Mouse (Mus musculus) hindbrain, embryonic 15.5 days (tissue): ENCODE data around the gene Capn8. TPM values are rescaled to one million over a fixed set of nuclear protein-coding genes. Genes with fewer than 3 reads are reported as not detected.

ENCODE experiments used
- ATAC-seq: fragments of 200-750 bp; cut with Nextera tagmentation; 2 replicates; pipeline ENCODE4 v1.8.0; 2017; ENCODE audit warnings: low read depth, moderate number of reproducible peaks, moderate TSS enrichment; ENCODE audit not compliant: low FRiP score
- H3K27ac ChIP-seq: fragments of 300-500 bp; sonication (generic); replicated peaks from 2 replicates; pipeline ENCODE4 v1.5.1; 2015; ENCODE audit warnings: mild to moderate bottlenecking, inconsistent platforms
- H3K27me3 ChIP-seq: fragments of 300-500 bp; sonication (generic); 2 replicates; pipeline ENCODE4 v1.6.1; 2015; ENCODE audit warnings: control low read depth, inconsistent platforms
- H3K36me3 ChIP-seq: fragments of 300-500 bp; sonication (generic); 2 replicates; pipeline ENCODE4 v1.6.1; 2015; ENCODE audit warnings: control low read depth, inconsistent platforms
- H3K4me1 ChIP-seq: fragments of 300-500 bp; sonication (generic); replicated peaks from 2 replicates; pipeline ENCODE4 v1.6.1; 2015; ENCODE audit warnings: control low read depth, inconsistent platforms
- H3K4me2 ChIP-seq: fragments of 300-500 bp; sonication (generic); 2 replicates; pipeline ENCODE4 v1.6.1; 2015; ENCODE audit warnings: moderate library complexity, mild to moderate bottlenecking, inconsistent platforms
- H3K4me3 ChIP-seq: fragments of 300-500 bp; sonication (generic); 2 replicates; pipeline ENCODE4 v1.5.1; 2015; ENCODE audit warnings: mild to moderate bottlenecking, inconsistent platforms
- H3K9ac ChIP-seq: fragments of 300-500 bp; sonication (generic); 2 replicates; pipeline ENCODE4 v1.6.1; 2015; ENCODE audit warnings: inconsistent platforms
- H3K9me3 ChIP-seq: fragments of 300-500 bp; sonication (generic); 2 replicates; pipeline ENCODE4 v1.6.1; 2016; ENCODE audit warnings: control low read depth, inconsistent platforms
- WGBS: fragments of 180-500 bp; shearing (Covaris S2); methylation state at CpG from one replicate; pipeline ENCODE4 v1.1.7; 2015; 5-methylcytosine and 5-hydroxymethylcytosine counted together
- polyA plus RNA-seq: library from polyadenylated mRNA; unstranded; fragments of >200 nt; fragmentation: Nextera tagmentation; extraction: Ambion mirVana; gene quantifications from 2 replicates; pipeline ENCODE4 v1.2.1, GENCODE M21; 2015

Capn8 gene
- polyA plus RNA-seq, 1 experiment from 2014 or later = not detected

DNA sequence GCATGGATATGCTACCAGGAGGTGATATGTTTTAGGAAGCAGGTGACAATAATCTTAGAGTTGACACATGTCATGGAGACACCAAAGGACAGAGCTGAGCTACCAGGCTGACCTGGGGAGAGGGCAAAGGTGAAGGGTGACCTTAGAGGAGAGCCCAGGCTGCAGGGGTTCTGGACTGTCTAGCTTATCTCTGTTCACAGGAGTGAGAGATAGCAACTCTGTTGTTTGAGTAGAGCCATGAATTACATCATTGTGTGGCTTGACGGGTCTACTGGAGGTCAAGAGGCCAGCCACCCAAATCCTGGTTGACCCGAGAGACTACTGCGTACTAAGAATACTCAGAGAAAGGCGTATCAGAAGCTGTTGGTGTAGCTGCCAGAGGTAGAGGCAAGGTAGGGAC lies 22.9 kb downstream of the Capn8 start:
- Histone ChIP-seq H3K36me3 (no peaks in the 10 kb centered on the region), H3K4me1 (no peaks in the 10 kb centered on the region), H3K4me3 (no peak overlapping the region), H3K27ac (no peak overlapping the region), H3K9me3 (no peaks in the 10 kb centered on the region), H3K9ac (no peak overlapping the region), H3K4me2 (no peak overlapping the region), H3K27me3 (no peaks in the 10 kb centered on the region)
- WGBS = 82% methylated on average over 4 of the region's 4 CpGs
- ATAC-seq = no peak

GRCm38 (mm10) chr1:182591491-182591890 lies 26.7 kb downstream of the Capn8 start:
- H3K4me1 ChIP-seq = no peaks in the 10 kb centered on the region
- no peaks in the 10 kb centered on the region for H3K36me3 ChIP-seq
- H3K9me3 ChIP-seq = no peaks in the 10 kb centered on the region
- WGBS = 62% methylated on average over 7 of the region's 7 CpGs
- no peak overlapping the region for H3K9ac ChIP-seq
- ATAC-seq = no peak
- H3K27me3 ChIP-seq = no peaks in the 10 kb centered on the region
- no peak overlapping the region for H3K4me2 ChIP-seq
- H3K4me3 ChIP-seq = no peak overlapping the region
- H3K27ac ChIP-seq = no peak overlapping the region

DNA sequence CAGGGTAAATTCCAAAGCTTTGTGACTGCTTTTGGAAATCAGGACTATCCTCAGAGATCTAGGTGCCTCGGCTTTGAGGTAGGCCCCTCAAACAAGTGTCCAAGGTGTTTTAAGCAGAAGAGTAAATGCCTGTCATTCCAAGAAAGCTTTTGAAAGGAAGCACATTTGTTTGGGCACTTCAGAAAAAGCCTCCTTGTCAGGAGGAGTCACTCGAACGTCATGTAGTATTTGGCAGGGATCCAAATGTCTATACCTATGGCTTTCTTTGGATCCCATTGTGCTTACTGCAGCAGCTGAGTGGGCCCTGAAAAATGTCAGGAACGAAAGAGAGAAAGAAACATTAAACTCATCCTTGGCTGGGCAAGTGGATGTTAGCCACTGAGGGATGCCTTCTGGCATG lies 27.6 kb downstream of the Capn8 start:
- H3K27me3 ChIP-seq = no peaks in the 10 kb centered on the region
- H3K4me2 ChIP-seq = no peak overlapping the region
- WGBS = 55% methylated on average over 4 of the region's 4 CpGs
- H3K36me3 ChIP-seq = no peaks in the 10 kb centered on the region
- no peak overlapping the region for H3K4me3 ChIP-seq
- no peak for ATAC-seq
- no peaks in the 10 kb centered on the region for H3K9me3 ChIP-seq
- no peak overlapping the region for H3K9ac ChIP-seq
- no peaks in the 10 kb centered on the region for H3K4me1 ChIP-seq
- no peak overlapping the region for H3K27ac ChIP-seq

DNA sequence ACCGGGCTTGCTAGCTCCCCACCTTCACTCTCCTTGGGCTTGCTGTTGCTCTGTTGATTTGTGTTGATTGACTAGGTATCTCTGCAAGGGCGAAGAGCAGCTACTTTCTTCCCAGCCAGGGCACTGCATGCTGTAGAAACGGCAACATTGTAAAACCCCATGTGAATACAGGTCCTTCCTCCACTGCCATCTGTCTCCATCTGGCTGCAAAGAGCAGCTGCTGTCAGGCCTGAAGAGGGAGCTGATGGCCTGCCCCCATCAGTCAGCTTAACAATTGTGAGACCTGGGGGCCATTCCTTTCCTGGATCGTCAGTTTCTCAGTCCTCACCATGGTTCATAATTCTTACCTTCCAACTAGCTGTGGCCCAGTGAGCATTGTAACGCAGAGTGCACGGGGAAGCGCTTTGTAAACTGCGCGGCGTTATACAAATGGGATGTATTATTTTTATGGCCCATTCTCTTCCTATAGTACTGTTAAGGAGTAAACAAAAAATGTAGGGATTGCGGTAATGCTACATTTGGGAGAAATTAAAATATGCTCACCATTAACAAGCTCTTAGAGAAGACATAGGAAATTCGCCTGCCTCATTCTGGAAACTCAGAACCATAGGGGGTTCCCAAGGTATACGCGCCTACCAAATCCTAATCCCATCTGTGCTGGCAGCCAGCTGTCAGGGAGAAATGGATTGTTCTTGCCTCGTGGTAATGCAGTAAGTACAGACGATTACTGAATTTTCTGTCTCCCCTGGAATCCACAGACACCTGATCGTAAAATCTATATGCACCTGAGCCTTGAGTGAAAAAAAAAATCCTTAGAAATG lies 40.7 kb downstream of the Capn8 start:
- no peak overlapping the region for H3K27ac ChIP-seq
- H3K4me1 ChIP-seq = peaks cover 9% of the 10 kb centered on the region
- H3K4me2 ChIP-seq = no peak overlapping the region
- no peaks in the 10 kb centered on the region for H3K9me3 ChIP-seq
- ATAC-seq = no peak
- no peak overlapping the region for H3K4me3 ChIP-seq
- no peaks in the 10 kb centered on the region for H3K36me3 ChIP-seq
- H3K9ac ChIP-seq = no peak overlapping the region
- no peaks in the 10 kb centered on the region for H3K27me3 ChIP-seq
- 50% methylated on average over 17 of the region's 17 CpGs for WGBS

DNA sequence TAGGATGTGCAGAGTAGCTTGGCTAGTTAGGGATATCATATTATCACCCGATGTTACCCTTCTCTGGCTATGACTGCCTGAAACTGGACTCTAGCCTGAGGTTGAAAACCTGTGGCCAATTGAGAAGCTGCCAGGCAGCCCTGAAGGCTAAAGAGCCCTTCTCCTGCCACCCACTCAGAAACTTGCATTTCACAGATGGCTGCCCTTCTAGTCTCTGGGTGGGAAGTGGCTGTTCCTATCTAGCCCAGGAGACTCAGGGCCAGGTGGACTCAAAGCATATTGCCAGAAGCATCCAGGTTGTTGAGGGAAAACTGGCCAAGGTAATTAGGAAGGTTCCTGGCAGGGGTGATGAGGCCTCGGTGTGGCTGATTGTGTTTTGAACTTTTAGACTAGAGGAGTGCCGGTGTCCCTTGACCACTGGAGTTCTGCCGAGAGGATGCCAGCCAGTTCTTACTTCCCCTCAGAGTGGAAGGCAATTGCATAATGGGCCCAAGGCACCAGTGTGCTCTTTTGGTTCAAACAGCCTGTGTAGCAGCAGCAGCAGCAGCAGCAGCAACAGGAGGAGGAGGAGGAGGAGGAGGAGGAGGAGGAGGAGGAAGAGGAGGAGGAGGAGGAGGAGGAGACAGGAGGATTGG lies 45.0 kb downstream of the Capn8 start:
- WGBS = 76% methylated on average over 4 of the region's 4 CpGs
- Histone ChIP-seq H3K27ac (0 out of 2 replicates have a peak overlapping the region, but pooled peaks have one; percentile 5), H3K9me3 (no peaks in the 10 kb centered on the region), H3K4me3 (no peak overlapping the region), H3K27me3 (no peaks in the 10 kb centered on the region), H3K9ac (no peak overlapping the region), H3K4me2 (no peak overlapping the region), H3K36me3 (no peaks in the 10 kb centered on the region), H3K4me1 (peaks cover 10% of the 10 kb centered on the region)
- no peak for ATAC-seq

DNA sequence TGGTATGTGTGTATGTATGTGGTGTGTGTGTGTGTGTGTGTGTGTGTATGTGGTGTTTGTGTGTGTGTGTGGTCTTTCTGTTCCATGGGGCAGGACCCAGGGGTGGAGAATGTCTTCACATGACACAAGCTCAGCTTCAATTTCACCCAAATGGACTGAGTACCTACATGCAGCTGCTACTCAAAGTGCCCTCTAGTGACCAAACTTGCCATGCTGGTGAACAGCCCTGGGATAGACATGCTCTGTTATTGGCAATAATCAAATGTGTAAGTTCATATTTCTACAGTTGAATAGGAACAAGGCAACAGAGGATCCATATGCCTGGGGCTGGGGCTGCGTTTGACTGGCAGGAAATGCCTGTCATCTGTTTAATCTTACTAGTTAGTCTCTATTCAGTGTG lies 50.7 kb downstream of the Capn8 start:
- Histone ChIP-seq H3K27me3 (no peaks in the 10 kb centered on the region), H3K27ac (no peak overlapping the region), H3K4me2 (no peak overlapping the region), H3K36me3 (no peaks in the 10 kb centered on the region), H3K9ac (no peak overlapping the region), H3K4me1 (peaks cover 22% of the 10 kb centered on the region), H3K9me3 (no peaks in the 10 kb centered on the region), H3K4me3 (no peak overlapping the region)
- 33% methylated on average over 1 of the region's 1 CpGs for WGBS
- no peak for ATAC-seq

- Histone ChIP-seq H3K27me3 (no peaks in the 10 kb centered on the region), H3K36me3 (no peaks in the 10 kb centered on the region), H3K27ac (peak overlapping the region; percentile 65), H3K9me3 (no peaks in the 10 kb centered on the region), H3K4me2 (peak overlapping the region; percentile 23), H3K4me1 (peaks cover 18% of the 10 kb centered on the region), H3K9ac (no peak overlapping the region), H3K4me3 (no peak overlapping the region)
- ATAC-seq = peak; percentile 74
- 32% methylated on average over 16 of the region's 16 CpGs for WGBS
Measured at GRCm38 (mm10) chr1:182618200-182618947, 53.6 kb downstream of the Capn8 start.

- ATAC-seq = no peak
- Histone ChIP-seq H3K4me1 (peaks cover 18% of the 10 kb centered on the region), H3K4me3 (no peak overlapping the region), H3K27me3 (no peaks in the 10 kb centered on the region), H3K9ac (no peak overlapping the region), H3K36me3 (no peaks in the 10 kb centered on the region), H3K4me2 (no peak overlapping the region), H3K9me3 (no peaks in the 10 kb centered on the region), H3K27ac (no peak overlapping the region)
- 34% methylated on average over 4 of the region's 4 CpGs for WGBS
Measured at GRCm38 (mm10) chr1:182620470-182620869, 55.7 kb downstream of the Capn8 start.

DNA sequence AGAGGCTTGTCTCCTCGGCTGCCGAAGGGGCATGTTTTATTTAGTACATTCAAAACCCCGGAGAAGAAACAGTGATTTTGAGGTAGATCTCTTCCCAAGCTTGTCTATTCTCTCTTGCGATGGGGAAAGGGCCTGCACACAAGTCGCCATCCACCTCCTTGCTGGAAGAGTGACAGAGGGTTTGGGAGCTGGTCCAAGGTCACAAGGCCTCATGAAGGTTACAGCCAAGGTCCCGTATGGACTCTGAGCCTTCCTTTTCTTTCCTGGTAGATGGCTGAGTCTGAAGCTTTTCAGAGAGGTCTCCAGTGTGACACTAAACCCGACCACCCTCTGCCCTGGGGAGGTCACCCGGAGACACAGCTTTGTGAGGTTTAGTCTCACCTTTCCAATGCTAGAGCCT lies 56.4 kb downstream of the Capn8 start:
- Histone ChIP-seq H3K36me3 (no peaks in the 10 kb centered on the region), H3K4me3 (no peak overlapping the region), H3K4me1 (peaks cover 18% of the 10 kb centered on the region), H3K4me2 (no peak overlapping the region), H3K27me3 (no peaks in the 10 kb centered on the region), H3K9me3 (no peaks in the 10 kb centered on the region), H3K9ac (no peak overlapping the region), H3K27ac (no peak overlapping the region)
- no peak for ATAC-seq
- WGBS = 91% methylated on average over 8 of the region's 8 CpGs

- no peaks in the 10 kb centered on the region for H3K27me3 ChIP-seq
- H3K4me2 ChIP-seq = no peak overlapping the region
- 78% methylated on average over 1 of the region's 1 CpGs for WGBS
- H3K9me3 ChIP-seq = no peaks in the 10 kb centered on the region
- ATAC-seq = no peak
- no peak overlapping the region for H3K9ac ChIP-seq
- H3K36me3 ChIP-seq = no peaks in the 10 kb centered on the region
- no peaks in the 10 kb centered on the region for H3K4me1 ChIP-seq
- no peak overlapping the region for H3K27ac ChIP-seq
- no peak overlapping the region for H3K4me3 ChIP-seq
Measured at GRCm38 (mm10) chr1:182626197-182626596, 61.4 kb downstream of the Capn8 start.

DNA sequence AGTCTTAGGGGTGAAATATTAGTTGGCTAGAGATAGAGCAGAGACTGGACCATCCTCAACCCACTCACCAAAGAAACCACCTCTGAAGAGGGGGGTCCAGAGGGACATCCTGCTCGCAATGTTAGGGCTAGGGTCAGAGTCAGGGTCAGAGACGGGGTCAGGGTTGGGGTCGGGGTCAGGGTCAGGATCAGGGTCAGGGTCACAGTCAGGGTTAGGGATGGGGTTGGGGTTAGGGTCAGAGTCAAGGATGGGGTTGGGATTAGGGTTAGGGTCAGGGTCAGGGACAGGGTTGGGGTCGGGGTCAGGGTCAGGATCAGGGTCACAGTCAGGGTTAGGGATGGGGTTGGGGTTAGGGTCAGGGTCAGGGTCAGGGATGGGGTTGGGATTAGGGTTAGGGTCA lies 64.4 kb downstream of the Capn8 start:
- ATAC-seq = no peak
- Histone ChIP-seq H3K9ac (no peak overlapping the region), H3K4me2 (no peak overlapping the region), H3K9me3 (no peaks in the 10 kb centered on the region), H3K27ac (no peak overlapping the region), H3K36me3 (no peaks in the 10 kb centered on the region), H3K4me3 (no peak overlapping the region), H3K4me1 (no peaks in the 10 kb centered on the region), H3K27me3 (no peaks in the 10 kb centered on the region)
- WGBS = 95% methylated on average over 4 of the region's 4 CpGs

DNA sequence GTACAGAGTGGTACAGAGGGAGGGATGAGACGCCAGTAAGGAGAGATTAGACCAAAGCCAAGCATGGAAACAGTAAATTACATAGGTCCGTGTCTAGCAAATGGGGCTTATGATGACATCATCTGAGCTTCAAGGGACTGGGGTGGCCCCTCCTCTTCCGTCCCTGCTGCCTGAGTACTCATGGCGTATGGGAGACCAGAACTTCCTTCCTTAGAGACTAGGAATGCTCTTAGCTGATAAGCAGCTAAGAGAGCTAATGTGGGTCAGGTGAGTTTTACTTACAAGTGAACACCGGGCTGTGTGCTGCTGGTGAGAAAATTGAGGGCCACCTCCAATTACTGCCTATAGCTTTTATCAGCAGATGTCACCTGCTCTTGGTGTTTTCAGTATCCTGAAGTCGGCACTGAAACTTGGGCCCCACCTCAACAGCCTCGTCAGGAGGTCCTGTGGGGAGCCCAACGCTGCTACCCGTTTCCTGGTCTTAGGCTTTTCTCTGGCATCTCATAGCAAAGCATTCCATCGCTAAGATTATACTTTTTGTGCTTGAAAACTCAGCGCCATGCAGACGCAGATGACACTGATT lies 69.0 kb downstream of the Capn8 start:
- 90% methylated on average over 12 of the region's 12 CpGs for WGBS

More for the DNA sequence above, 69.0 kb downstream of the Capn8 start:
- no peak overlapping the region for H3K4me2 ChIP-seq
- H3K9ac ChIP-seq = no peak overlapping the region
- no peaks in the 10 kb centered on the region for H3K27me3 ChIP-seq
- H3K36me3 ChIP-seq = no peaks in the 10 kb centered on the region
- H3K4me3 ChIP-seq = no peak overlapping the region
- peaks cover 3% of the 10 kb centered on the region for H3K4me1 ChIP-seq
- H3K27ac ChIP-seq = no peak overlapping the region
- H3K9me3 ChIP-seq = no peaks in the 10 kb centered on the region
- no peak for ATAC-seq
